Mouse (Mus musculus): ENCODE measurements around the gene Slc50a1. TPM values are rescaled to one million over a fixed set of nuclear protein-coding genes. Genes with fewer than 3 reads are reported as not detected.
A peak's percentile ranks its signal among the peaks of the same experiment; 100 is the strongest.

Slc50a1 gene
- total RNA-seq, 2 experiments from 2014 or later: 62.4 to 63.1 TPM

Small RNA genes lying within 50 kb of the gene (microRNA-seq; reads per million reads assigned to microRNA genes)
- gene Mir92b: 92.3 reads per million, percentile 45 among the genes with 10 or more reads in this experiment

Other genes with a start within 250 kb of the Slc50a1 start
- 10 to 100 TPM; 21.9 to 27.4 TPM for gene Rusc1, start 177.3 kb downstream of the Slc50a1 start, total RNA-seq (2021)
- gene Gm43738, start 169.5 kb downstream of the Slc50a1 start, total RNA-seq (2021): not detected
- gene Fdps, start 168.6 kb downstream of the Slc50a1 start, total RNA-seq (2021): 10 to 100 TPM; 79.4 to 85.0 TPM
- 10 to 100 TPM; 11.2 to 24.5 TPM for gene Pklr, start 134.4 kb downstream of the Slc50a1 start, total RNA-seq (2021)
- gene Hcn3, start 110.4 kb downstream of the Slc50a1 start, total RNA-seq (2021): 10 to 100 TPM; 15.0 to 17.8 TPM
- 100 to 1,000 TPM; 103 TPM for gene Clk2, start 105.8 kb downstream of the Slc50a1 start, total RNA-seq (2021)
- 100 to 1,000 TPM; 114 to 122 TPM for gene Scamp3, start 93.1 kb downstream of the Slc50a1 start, total RNA-seq (2021)
- 10 to 100 TPM; 27.2 to 34.1 TPM for gene Fam189b, start 87.4 kb downstream of the Slc50a1 start, total RNA-seq (2021)
- 10 to 100 TPM; 60.8 to 61.2 TPM for gene Gba, start 67.6 kb downstream of the Slc50a1 start, total RNA-seq (2021)
- gene Thbs3, start 55.4 kb downstream of the Slc50a1 start, total RNA-seq (2021): 10 to 100 TPM; 31.1 to 36.7 TPM
- gene Mtx1, start 43.5 kb downstream of the Slc50a1 start, total RNA-seq (2021): 100 to 1,000 TPM; 179 to 182 TPM
- 1 to 10 TPM; 1.2 to 8.9 TPM for gene Muc1, start 41.5 kb downstream of the Slc50a1 start, total RNA-seq (2021)
- gene Krtcap2, start 24.6 kb downstream of the Slc50a1 start, total RNA-seq (2021): 100 to 1,000 TPM; 120 to 130 TPM
- 1 to 10 TPM; 3.4 to 4.9 TPM for gene Trim46, start 24.3 kb downstream of the Slc50a1 start, total RNA-seq (2021)
- 100 to 1,000 TPM; 108 TPM for gene Dpm3, start 11.2 kb downstream of the Slc50a1 start, total RNA-seq (2021)
- 10 to 100 TPM; 32.1 to 35.2 TPM for gene Efna1, start 10.6 kb upstream of the Slc50a1 start, total RNA-seq (2021)
- 1 to 10 TPM in 1 of 2 experiments, under 1 TPM in 1; 0.84 to 1.6 TPM for gene Efna3, start 52.4 kb upstream of the Slc50a1 start, total RNA-seq (2021)
- 1 to 10 TPM; 3.3 to 6.1 TPM for gene Efna4, start 67.5 kb upstream of the Slc50a1 start, total RNA-seq (2021)
- 10 to 100 TPM; 60.7 to 74.6 TPM for gene Adam15, start 79.4 kb upstream of the Slc50a1 start, total RNA-seq (2021)
- under 1 TPM; 0.25 to 0.48 TPM for gene Dcst2, start 91.4 kb upstream of the Slc50a1 start, total RNA-seq (2021)
- gene Dcst1, start 94.7 kb upstream of the Slc50a1 start, total RNA-seq (2021): 1 to 10 TPM in 1 of 2 experiments, under 1 TPM in 1; 0.81 to 1.2 TPM
- 10 to 100 TPM; 41.8 to 47.2 TPM for gene Zbtb7b, start 124.2 kb upstream of the Slc50a1 start, total RNA-seq (2021)
- gene Lenep, start 132.2 kb upstream of the Slc50a1 start, total RNA-seq (2021): not detected
- 10 to 100 TPM; 30.9 to 36.8 TPM for gene Flad1, start 141.3 kb upstream of the Slc50a1 start, total RNA-seq (2021)
- 10 to 100 TPM; 64.2 to 66.3 TPM for gene Cks1b, start 147.8 kb upstream of the Slc50a1 start, total RNA-seq (2021)
- 100 to 1,000 TPM; 142 to 145 TPM for gene Shc1, start 147.9 kb upstream of the Slc50a1 start, total RNA-seq (2021)
- gene Pygo2, start 159.6 kb upstream of the Slc50a1 start, total RNA-seq (2021): 10 to 100 TPM; 43.0 to 44.3 TPM
- gene Pbxip1, start 166.1 kb upstream of the Slc50a1 start, total RNA-seq (2021): 10 to 100 TPM; 58.7 to 58.8 TPM
- 10 to 100 TPM; 14.9 to 17.3 TPM for gene Pmvk, start 184.0 kb upstream of the Slc50a1 start, total RNA-seq (2021)
- gene Kcnn3, start 249.6 kb upstream of the Slc50a1 start, total RNA-seq (2021): 1 to 10 TPM; 6.6 to 7.2 TPM